Mouse (Mus musculus) C2C12 (cell line): ENCODE results near the gene Tgfbr2. TPM values are rescaled to one million over a fixed set of nuclear protein-coding genes. Genes with fewer than 3 reads are reported as not detected.

Experiments
- H3K27me3 ChIP-seq: one replicate; pipeline ENCODE4 v1.6.1; 2011; ENCODE audit not compliant: control insufficient read depth, insufficient read depth, insufficient read length
- H3K36me3 ChIP-seq: one replicate; pipeline ENCODE4 v1.6.1; 2011; ENCODE audit not compliant: control insufficient read depth, insufficient read depth
- H3K4me3 ChIP-seq: one replicate; pipeline ENCODE4 v1.5.1; 2011; ENCODE audit warnings: mild to moderate bottlenecking, control low read depth; ENCODE audit not compliant: poor library complexity, insufficient read depth, severe bottlenecking
- H3K79me2 ChIP-seq: one replicate; pipeline ENCODE4 v1.6.1; 2011; ENCODE audit not compliant: control insufficient read depth, insufficient read depth
- H3K79me3 ChIP-seq: one replicate; pipeline ENCODE4 v1.6.1; 2011; ENCODE audit warnings: low read depth, control low read depth
- H3ac ChIP-seq: one replicate; pipeline ENCODE3; 2011; ENCODE audit warnings: low read depth; ENCODE audit not compliant: control insufficient read depth, insufficient read length
- CEBPB ChIP-seq: IDR thresholded peaks from one replicate; pipeline ENCODE4 v1.6.1; 2011; ENCODE audit warnings: low read depth, mild to moderate bottlenecking, control low read depth, moderate library complexity
- CTCF ChIP-seq: IDR thresholded peaks from one replicate; pipeline ENCODE4 v1.5.1; 2011; ENCODE audit not compliant: control insufficient read depth, insufficient read depth, insufficient read length
- FOSL1 ChIP-seq: IDR thresholded peaks from one replicate; pipeline ENCODE4 v1.8.0; 2011; ENCODE audit warnings: mild to moderate bottlenecking, low read length; ENCODE audit not compliant: poor library complexity, insufficient read depth, severe bottlenecking
- MAX ChIP-seq: IDR thresholded peaks from one replicate; pipeline ENCODE4 v1.6.1; 2011; ENCODE audit warnings: mild to moderate bottlenecking, control low read depth
- MYOD1 ChIP-seq: IDR thresholded peaks from one replicate; pipeline ENCODE4 v1.6.1; 2011; ENCODE audit warnings: low read depth; ENCODE audit not compliant: control insufficient read depth, insufficient read length
- MYOG ChIP-seq: IDR thresholded peaks from one replicate; pipeline ENCODE4 v1.6.1; 2011; ENCODE audit not compliant: control insufficient read depth, insufficient read length; ENCODE audit errors: extremely low read depth
- USF1 ChIP-seq: IDR thresholded peaks from one replicate; pipeline ENCODE4 v1.6.1; 2011; ENCODE audit warnings: low read depth, mild to moderate bottlenecking, control low read depth, moderate library complexity
- polyA plus RNA-seq: library from polyadenylated mRNA; unstranded; fragments of >200 nt; fragmentation: generic; extraction: Trizol; gene quantifications from one replicate; pipeline ENCODE4 v1.2.1, GENCODE M21; 2012; ENCODE audit warnings: missing spikeins

The Tgfbr2 gene
- polyA plus RNA-seq, 1 experiment: 15.3 TPM

DNA sequence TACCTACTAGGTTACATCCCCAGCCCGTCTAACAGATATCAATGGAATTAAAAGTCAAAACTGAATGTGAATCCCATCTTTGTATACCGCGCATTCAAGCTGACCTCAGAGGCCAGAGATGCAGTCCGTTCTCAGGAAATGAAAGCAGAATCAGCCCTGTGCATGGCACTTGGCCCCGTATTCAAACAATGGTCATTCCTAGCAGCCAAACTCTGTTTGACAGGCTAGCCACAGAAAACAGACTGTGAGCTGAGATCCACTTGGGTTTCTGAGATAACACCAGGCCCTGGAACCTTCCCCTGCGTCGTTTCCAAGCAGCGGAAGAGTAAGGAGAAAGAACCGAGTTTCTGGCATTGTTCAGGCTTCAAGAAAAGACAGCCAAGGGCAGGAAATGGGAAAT lies 28.9 kb downstream of the Tgfbr2 start:
- no peak overlapping the region for H3K4me3 ChIP-seq
- no peaks in the 10 kb centered on the region for H3K27me3 ChIP-seq
- no peak overlapping the region for H3ac ChIP-seq
- peaks cover 48% of the 10 kb centered on the region for H3K79me2 ChIP-seq
- TF ChIP-seq MAX: no peak
- H3K36me3 ChIP-seq: no peaks in the 10 kb centered on the region
- peaks cover 8% of the 10 kb centered on the region for H3K79me3 ChIP-seq

DNA sequence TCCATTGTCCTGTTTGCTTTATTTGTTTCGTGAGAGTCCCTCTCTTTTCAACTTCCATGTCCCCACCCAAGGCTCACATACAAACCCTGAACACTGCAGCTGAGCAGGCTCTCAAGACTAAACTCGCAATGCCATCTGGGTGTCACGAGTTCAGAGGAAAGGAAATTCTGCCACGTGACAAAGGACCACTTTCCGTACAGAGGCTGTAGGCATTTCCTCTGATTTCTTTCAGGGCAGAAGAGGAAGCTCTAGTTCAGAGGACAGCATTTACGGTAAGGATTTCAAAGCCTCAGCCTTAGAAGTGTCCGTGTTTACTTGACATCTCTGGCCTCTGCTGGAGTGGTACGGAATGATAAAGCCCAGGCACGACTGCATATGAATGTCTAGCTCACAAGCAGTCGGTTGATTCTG lies 29.9 kb downstream of the Tgfbr2 start:
- peaks cover 6% of the 10 kb centered on the region for H3K79me3 ChIP-seq
- no peak overlapping the region for H3ac ChIP-seq
- no peak overlapping the region for H3K4me3 ChIP-seq
- no peaks in the 10 kb centered on the region for H3K36me3 ChIP-seq
- TF ChIP-seq USF1 (no peak), CEBPB (no peak), MYOD1 (no peak), FOSL1 (no peak), CTCF (no peak), MAX (no peak), MYOG (no peak)
- peaks cover 41% of the 10 kb centered on the region for H3K79me2 ChIP-seq
- H3K27me3 ChIP-seq: no peaks in the 10 kb centered on the region

DNA sequence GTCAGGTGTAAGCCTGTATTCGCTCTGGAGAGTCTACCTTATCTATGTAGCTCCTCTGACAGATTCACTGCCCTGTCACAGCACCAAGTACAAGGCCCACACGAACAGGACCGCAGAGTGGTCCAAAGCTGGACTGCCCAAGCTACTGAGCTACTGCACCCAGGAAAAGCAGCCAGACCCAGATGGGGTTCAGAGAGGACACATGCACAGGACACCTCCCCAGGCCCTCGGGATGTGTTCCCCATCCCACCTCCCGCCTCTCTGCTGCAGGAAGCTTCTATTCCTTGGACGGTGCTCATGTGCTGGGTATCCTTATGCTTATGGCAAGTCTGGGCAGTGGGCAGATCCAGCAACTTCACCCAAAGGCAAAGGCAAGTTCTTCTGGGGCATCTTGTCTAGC lies 34.7 kb downstream of the Tgfbr2 start:
- Histone ChIP-seq H3K4me3 (no peak overlapping the region), H3K79me3 (peaks cover 2% of the 10 kb centered on the region), H3K27me3 (no peaks in the 10 kb centered on the region), H3K36me3 (peaks cover 14% of the 10 kb centered on the region), H3K79me2 (peaks cover 13% of the 10 kb centered on the region), H3ac (no peak overlapping the region)
- TF ChIP-seq CEBPB (no peak), MAX (no peak), FOSL1 (no peak), USF1 (no peak), CTCF (no peak)

DNA sequence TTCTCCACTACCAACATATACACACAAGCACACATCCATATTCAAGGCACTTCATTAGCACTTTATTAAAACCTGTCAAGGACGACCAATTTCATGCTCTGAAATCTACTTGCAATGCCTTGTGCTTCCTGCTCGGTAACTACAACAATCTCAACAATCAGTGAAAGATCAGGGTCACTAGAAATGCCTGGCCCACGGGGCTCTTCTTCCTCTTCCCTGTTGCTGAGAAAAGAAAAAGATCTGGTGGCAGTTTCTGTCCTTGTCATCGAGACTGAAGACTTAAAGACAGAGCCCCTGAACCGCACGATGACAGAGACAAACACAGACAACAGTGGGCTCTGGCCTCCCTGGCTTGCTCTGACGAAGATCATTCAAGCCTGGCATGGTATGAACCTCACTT lies 35.6 kb downstream of the Tgfbr2 start:
- H3K36me3 ChIP-seq: peaks cover 14% of the 10 kb centered on the region
- H3K79me2 ChIP-seq: peaks cover 10% of the 10 kb centered on the region
- TF ChIP-seq MYOG (no peak), USF1 (no peak), MYOD1 (no peak), MAX (no peak), FOSL1 (no peak), CTCF (no peak), CEBPB (no peak)
- no peak overlapping the region for H3ac ChIP-seq
- H3K27me3 ChIP-seq: no peaks in the 10 kb centered on the region
- H3K79me3 ChIP-seq: peaks cover 4% of the 10 kb centered on the region
- H3K4me3 ChIP-seq: no peak overlapping the region

DNA sequence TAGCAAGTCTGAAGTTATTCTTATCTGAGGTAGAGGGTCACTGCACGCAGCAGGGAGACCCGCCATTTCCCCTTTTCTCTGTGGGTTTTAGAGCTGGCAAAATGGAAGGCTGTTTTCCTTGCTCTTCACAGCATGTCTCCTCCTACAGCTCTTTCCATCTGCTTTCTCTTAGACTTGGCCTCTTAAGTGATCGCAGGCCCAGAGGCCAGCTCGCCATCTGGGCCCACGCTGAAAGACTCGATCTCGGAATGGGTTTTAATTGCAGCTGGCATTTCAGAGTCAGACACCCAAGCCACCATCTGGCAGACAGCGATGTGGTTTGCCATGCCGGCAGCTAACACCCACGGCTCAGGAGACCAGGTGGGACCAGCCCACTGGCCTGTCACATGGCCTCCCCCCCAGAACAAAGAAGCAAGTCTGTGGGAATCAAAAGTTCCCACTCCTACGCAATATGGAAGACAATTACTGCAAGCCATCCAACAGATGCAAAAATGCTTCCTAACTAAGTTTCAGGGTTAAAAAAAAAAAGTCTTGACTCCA lies 36.5 kb downstream of the Tgfbr2 start:
- Histone ChIP-seq H3K27me3 (no peaks in the 10 kb centered on the region), H3K79me3 (peaks cover 4% of the 10 kb centered on the region), H3K36me3 (peaks cover 14% of the 10 kb centered on the region), H3K4me3 (no peak overlapping the region), H3K79me2 (peaks cover 11% of the 10 kb centered on the region), H3ac (no peak overlapping the region)
- TF ChIP-seq MAX (no peak), FOSL1 (no peak), CEBPB (no peak), MYOG (no peak), USF1 (no peak)

DNA sequence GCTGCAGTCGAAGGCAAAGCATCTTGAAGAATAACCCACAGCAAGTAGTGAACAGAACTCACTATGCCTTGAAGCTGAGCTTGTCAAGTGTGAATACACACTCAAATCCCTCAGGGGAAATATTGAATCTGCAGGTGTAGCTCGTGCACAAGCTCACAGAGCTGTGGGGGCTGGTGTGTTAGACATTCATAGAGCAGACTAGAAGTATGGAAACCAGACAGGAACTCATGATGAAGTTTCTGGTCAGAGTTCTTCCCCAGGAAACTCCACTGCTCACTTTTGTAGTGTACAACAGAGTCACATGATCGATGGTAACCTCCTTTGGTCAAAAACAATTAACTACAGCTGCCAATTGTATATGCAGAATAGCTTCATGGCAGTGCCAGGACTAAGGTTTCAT lies 37.5 kb downstream of the Tgfbr2 start:
- peaks cover 14% of the 10 kb centered on the region for H3K36me3 ChIP-seq
- TF ChIP-seq CTCF (no peak), USF1 (no peak), MYOG (no peak), CEBPB (no peak), FOSL1 (no peak), MAX (no peak), MYOD1 (no peak)
- H3K79me3 ChIP-seq: peaks cover 4% of the 10 kb centered on the region
- H3ac ChIP-seq: no peak overlapping the region
- no peak overlapping the region for H3K4me3 ChIP-seq
- peaks cover 11% of the 10 kb centered on the region for H3K79me2 ChIP-seq
- H3K27me3 ChIP-seq: no peaks in the 10 kb centered on the region
